Mouse (Mus musculus) neural tube, embryonic 10.5 days (tissue): ENCODE measurements at regions not wholly inside any gene's neighbourhood (a gene's known extent, or its start where the extent isn't known, plus 50 kb on each side); places are given as distances from the start of the nearest gene placed in this dataset.
A peak's percentile ranks its signal among the peaks of the same experiment; 100 is the strongest.

Source experiments
- DNase-seq: peaks from one replicate; pipeline ENCODE4 v3.0.0-alpha.2; 2017; ENCODE audit warnings: low spot score; ENCODE audit errors: extremely low spot score

- DNase-seq = no peak
Measured at GRCm38 (mm10) chr12:29187619-29188018, 340.6 kb upstream of the Myt1l start.

DNA sequence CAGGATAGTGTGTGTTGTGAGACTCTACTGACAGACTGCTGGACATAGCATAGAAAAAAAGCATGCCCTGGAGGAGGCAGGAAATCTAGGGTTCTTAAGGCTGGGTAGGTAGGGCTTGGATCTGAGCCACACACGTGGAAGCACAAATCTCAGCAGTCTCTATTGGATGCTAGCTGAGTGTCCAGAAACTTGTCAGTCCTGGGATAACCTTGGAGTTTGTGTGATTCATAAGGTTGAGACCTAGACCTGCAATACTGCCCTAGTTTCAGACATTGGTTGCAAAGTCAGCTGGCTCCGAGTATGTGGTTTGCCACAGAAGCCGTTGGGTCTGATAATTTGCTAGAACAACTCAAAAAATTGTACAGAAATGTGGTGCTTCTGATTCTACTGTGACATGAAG lies 335.8 kb upstream of the Myt1l start:
- no peak for DNase-seq

- no peak for DNase-seq
Measured at GRCm38 (mm10) chr12:29211946-29212345, 316.2 kb upstream of the Myt1l start.

DNA sequence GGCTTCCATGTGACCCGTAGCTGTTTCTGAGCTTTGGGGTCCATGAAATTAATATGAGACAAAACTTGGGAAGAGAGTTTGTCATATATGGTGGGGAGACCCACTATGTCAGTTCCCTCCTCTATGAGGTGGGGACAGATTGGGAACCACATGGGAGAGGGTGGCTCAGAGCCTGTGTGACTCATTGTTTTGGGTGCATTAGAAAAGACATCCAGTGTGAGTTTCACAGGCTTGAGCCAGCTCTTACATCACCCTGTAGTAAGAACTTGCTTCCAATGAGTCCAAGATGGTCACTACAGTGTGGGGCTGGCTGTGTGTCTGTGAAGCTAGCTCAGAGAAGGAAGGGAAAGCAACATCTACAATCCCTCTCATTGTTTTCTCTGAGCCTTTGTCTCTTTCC lies 314.6 kb upstream of the Myt1l start:
- no peak for DNase-seq

DNA sequence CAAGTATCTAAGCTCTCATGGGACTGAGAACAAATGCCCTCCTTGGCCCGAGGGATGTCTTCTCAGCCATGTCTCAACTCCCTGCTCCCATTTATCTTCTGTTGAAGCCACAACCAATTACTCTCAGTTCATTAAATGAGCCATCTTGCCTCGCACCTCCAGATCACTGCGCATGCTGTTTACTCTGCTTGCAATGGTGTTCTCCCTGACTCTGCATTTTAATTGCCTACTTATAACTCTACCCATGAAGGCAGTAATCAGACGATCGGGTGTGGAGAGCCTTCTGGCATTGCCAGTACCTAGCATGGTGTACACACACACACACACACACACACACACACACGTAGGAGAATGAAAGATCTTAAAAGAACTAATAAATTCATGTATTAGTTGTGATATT lies 306.1 kb upstream of the Myt1l start:
- no peak for DNase-seq

DNA sequence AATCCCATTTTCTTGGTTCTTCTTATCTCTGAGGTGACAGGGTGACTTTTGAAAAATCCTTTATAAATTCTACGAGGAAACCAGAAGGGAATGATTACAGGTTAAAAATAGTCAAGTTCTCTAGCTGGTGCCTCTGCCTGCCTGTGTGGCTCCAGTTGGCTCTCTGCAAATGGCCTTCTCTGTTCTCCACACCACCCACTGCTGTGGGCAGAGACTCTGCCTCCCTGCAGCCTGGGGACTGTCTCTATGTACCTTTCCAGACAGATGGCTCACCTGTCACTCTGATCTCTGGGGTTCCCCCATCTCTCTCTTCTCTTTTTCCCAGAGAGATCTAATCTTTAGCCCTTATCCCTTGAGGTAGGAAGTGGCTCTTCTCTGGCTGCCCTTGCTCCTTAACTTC lies 302.2 kb upstream of the Myt1l start:
- no peak for DNase-seq

GRCm38 (mm10) chr12:29232492-29233447 lies 295.4 kb upstream of the Myt1l start:
- no peak for DNase-seq

GRCm38 (mm10) chr12:29236496-29236895 lies 291.7 kb upstream of the Myt1l start:
- DNase-seq = no peak

DNA sequence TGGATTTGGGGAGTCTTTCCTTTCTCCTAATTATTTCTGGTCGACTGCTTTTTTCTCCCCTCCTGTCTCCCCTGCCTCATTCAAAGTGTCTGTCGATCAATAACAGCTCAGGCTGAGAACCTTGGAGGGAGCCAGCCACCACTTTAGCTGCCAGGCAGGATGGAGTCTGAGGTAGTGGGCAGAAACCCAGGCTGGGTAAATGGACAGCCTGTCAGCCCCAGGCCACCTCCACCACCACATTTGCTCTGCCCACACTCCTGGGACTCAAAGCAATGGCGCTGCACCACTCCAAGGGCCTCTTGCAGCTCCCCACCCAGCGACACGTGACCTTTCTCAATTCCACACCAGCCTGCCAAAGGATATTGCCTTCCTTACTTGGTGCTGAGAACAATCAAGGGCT lies 290.7 kb upstream of the Myt1l start:
- no peak for DNase-seq

DNA sequence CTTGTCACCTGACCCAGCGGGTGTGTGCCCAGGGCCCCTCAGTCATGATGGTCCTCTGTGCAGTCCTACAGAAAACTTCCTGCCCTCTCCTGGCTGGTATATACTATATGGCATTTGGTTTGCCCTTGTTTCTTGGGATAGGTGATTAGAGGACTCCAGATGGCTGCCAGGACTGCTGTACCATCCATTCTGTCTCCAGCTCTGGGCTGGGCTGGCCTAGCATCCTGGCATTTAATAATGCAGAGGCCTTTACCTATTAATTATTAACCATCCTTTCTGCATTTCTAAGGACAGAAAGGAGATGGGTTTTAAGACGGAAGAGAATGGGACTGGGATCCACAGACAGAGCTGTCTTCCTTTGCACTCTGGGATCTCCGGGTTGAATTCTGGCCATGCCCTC lies 288.7 kb upstream of the Myt1l start:
- DNase-seq = no peak

- DNase-seq = no peak
Measured at GRCm38 (mm10) chr12:29239975-29240374, 288.2 kb upstream of the Myt1l start.

- no peak for DNase-seq
Measured at GRCm38 (mm10) chr12:29243087-29243486, 285.1 kb upstream of the Myt1l start.

- no peak for DNase-seq
Measured at GRCm38 (mm10) chr12:29246041-29246440, 282.1 kb upstream of the Myt1l start.

GRCm38 (mm10) chr12:29247356-29247755 lies 280.8 kb upstream of the Myt1l start:
- no peak for DNase-seq

- DNase-seq = no peak
Measured at GRCm38 (mm10) chr12:29248459-29248858, 279.7 kb upstream of the Myt1l start.

- no peak for DNase-seq
Measured at GRCm38 (mm10) chr12:29256103-29256502, 272.1 kb upstream of the Myt1l start.

DNA sequence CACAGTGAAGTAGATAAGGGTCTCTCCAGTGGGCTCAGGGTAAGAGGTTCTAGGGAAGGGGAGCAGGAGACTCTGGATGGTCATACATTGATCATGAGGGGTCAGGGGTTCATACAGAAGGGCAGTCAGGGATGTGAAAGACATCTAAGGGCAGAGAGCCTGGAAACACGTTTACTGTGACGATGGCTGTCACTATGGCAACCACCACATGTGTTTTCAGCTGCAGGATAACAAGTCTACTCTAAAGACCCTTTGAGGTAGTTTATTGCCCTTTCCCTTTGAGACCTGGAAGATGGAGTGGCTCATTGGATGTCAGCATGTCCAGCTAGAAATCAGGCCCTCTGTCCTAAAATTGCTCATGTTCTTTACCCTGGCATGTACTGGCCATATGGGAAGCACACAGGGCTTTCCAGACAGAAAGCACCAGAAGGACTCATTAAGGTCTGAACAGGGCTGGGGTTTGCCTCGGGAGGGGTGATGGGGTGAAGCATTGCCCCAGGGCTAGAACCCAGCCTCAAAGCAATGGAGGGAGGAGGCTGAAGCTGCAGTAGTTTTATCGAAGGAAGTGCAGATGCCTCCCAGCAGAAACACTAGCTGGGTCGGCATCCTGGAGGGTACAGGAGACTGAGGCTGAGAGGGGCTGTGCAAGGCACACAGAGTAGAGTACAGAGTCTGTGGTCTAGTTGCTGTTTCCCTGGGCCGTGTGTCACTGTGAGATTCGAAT lies 271.0 kb upstream of the Myt1l start:
- peak; percentile 50 for DNase-seq

DNA sequence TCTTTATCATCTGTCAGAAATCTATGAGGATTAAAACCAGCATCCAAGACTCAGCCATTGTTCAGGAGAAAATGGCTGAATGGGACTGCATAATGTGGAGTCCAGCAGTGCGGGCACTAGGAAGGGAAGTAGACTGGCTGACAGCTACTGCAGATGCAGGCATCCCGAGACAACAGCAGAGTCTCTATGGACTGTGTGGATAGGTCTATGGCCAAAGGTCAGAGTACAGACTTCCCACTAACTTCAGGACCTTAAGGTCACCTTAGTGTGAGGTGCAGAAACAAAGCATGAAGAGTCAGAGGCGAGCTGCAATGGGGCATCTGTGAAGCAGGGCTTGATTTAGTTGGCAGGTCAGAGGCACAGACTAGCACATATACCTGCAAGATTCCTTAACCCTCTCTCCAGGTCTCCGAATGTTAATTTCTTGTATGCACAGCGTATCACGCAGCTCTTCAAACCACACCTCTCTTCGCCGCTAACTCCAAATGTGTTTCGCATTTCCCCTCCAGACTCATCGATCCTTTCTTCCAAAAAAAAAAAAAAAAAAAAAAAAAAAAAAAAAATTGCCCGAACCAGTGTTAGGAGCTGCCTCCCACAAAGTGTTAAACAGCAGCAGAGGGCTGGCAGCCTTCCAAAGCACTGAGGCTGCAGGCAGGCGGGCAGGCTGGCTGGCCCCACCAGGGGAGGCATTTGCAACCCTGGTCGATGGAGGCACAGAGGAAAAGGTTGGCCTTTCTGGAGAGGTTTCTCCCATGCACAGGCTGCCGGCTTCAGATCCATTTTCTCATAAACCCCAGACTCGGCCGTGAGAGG lies 270.2 kb upstream of the Myt1l start:
- peak; percentile 25 for DNase-seq

GRCm38 (mm10) chr12:29258548-29258874 lies 269.7 kb upstream of the Myt1l start:
- peak; percentile 54 for DNase-seq

DNA sequence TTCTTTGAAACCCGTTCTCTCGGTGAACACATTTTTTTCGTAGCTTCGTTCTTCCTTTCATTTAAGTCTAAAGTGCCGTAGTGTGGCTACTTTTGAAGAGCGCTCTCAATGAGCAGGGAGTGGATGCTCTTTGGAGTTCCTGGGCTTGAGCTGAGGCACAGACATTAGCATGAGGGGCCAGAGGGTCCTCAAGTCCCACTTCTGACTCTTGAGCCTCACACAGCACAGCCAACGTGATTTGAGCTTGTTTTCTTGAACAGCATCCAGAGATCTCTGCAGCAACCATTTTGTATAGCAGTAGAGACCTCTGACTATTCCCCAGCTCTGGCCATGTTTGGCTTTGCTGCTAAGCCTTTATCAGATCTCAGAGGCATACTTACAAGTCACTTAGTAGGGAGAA lies 269.2 kb upstream of the Myt1l start:
- DNase-seq = no peak

DNA sequence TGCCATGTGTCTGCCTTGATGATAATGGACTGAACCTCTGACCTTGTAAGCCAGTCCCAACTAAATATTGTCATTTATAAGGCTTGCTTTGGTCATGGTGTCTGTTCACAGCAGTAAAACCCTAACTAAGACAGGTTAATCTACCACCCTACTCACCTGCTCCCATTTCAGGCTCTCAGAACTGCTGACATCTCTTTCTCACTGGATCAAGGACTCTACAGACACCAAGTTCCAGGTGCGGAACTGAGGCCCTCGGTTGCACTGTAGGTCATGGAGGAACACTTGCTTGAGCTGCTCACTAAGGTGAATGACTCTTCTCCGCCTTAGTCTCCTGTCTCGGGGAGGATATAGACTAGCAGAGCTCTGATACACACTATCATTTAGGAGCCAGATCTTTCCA lies 254.0 kb upstream of the Myt1l start:
- no peak for DNase-seq

- DNase-seq = no peak
Measured at GRCm38 (mm10) chr12:29275676-29276075, 252.5 kb upstream of the Myt1l start.
